Mouse (Mus musculus): ENCODE data around the gene Slc13a3.

- TF ChIP-seq POLR2A (IDR thresholded peaks at IDR 0.05; ENCODE audit: low read depth, low read length): no peak
- no peak for TF ChIP-seq E2F4 (IDR thresholded peaks at IDR 0.05; ENCODE audit: insufficient replicate concordance, low read depth, low read length)
- peak; percentile 11 to 98; a peak in 3 of 4 replicates for TF ChIP-seq CTCF (conservative IDR thresholded peaks at IDR 0.05 in 1 of 2, IDR thresholded peaks at IDR 0.05 in 1 of 2; ENCODE audit: low read depth in 2 of 2, low read length in 2 of 2)
Observed at GRCm38 (mm10) chr2:165364334-165365091, 108.5 kb downstream of the Slc13a3 start.
